Mouse (Mus musculus): ENCODE results near the gene Zic2.

DNA sequence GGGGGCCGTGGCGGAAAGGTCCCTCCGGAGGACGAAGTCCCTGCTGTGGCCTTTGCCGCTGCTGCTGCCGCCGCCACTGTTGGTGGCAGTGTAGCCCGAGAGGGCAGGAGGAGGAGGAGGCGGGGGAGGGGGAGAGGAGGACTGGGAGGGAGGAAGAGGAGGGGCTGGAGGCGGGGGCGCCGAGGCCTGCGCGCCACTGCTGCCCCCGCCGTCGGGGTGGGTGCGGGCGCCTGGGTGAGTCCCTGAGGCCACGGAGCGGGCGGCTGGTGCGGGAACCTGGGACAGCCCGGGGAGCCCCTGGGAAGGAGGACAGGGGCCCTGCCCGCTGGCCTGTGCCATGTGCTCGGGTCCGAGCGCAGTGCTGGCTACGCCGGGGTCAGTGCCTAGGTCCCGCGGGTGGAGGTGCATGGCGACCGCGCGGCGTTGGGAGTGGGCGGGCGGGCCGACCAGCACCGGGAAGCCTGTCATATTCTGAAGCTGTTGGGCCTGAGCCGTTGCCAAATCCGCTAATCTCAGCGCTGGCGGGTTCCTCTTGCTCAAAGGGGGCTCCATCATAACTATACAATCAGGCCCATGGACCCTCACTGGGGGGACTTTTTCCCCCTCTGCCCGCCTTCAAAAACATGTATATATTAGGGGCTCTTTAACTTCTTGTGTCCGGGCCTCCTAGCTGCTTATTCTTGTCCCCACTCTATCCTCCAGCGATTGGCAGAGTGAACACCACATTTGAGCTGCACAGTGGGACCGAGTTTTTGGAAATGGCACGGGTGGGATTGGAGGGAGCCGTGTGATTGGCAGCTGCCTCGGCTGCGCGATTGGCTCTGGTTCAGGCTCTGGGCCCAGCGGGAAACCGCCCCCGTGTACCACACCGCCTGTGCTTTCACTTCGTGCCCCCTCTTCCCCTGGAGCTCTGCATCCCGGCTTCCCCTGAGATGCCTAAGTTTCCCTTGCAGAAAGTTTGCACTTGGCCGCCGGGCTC, 10.2 kb upstream of the Zic2 start, which contains the start of gene Zic5:
- TF ChIP-seq CTCF (conservative IDR thresholded peaks at IDR 0.05 in 1 of 2, IDR thresholded peaks at IDR 0.05 in 1 of 2; ENCODE audit: low read depth in 2 of 2, low read length in 2 of 2) (no peak), BHLHE40 (IDR thresholded peaks at IDR 0.05; ENCODE audit: low read depth, low read length) (no peak)
